Mouse (Mus musculus): ENCODE data around the gene Gpatch8.

- TF ChIP-seq CTCF (IDR thresholded peaks at IDR 0.05; ENCODE audit: control insufficient read depth, insufficient read depth, insufficient replicate concordance, low read depth, low read length) (no peak), POLR2A (IDR thresholded peaks at IDR 0.05; ENCODE audit: control insufficient read depth, low read depth, low read length) (no peak)
These were observed 110.3 kb downstream of the Gpatch8 start for GRCm38 (mm10) chr11:102445891-102446361.

Data from testis, adult 2 months (tissue).